Mouse (Mus musculus) neural tube, embryonic 11.5 days (tissue): Measurements from ENCODE around the gene Jsrp1. TPM values are rescaled to one million over a fixed set of nuclear protein-coding genes. Genes with fewer than 3 reads are reported as not detected.

Experiments
- ATAC-seq: fragments of 200-750 bp; cut with Nextera tagmentation; 2 replicates; pipeline ENCODE4 v1.8.0; 2017; ENCODE audit warnings: moderate number of reproducible peaks, mild to moderate bottlenecking, moderate TSS enrichment, moderate library complexity; ENCODE audit not compliant: insufficient read depth, low FRiP score, low TSS enrichment
- DNase-seq: peaks from one replicate; pipeline ENCODE4 v3.0.0-alpha.2; 2015; ENCODE audit warnings: low spot score
- H3K27ac ChIP-seq: fragments of 300-500 bp; sonication (generic); 2 replicates; pipeline ENCODE4 v1.5.1; 2014; ENCODE audit warnings: low read depth, mild to moderate bottlenecking, low read length
- H3K27me3 ChIP-seq: fragments of 300-500 bp; sonication (generic); 2 replicates; pipeline ENCODE4 v1.6.1; 2014; ENCODE audit warnings: mild to moderate bottlenecking, low read length, mixed read lengths; ENCODE audit not compliant: control insufficient read depth, insufficient read depth
- H3K36me3 ChIP-seq: fragments of 300-500 bp; sonication (generic); 2 replicates; pipeline ENCODE4 v1.6.1; 2014; ENCODE audit warnings: mild to moderate bottlenecking, low read length, moderate library complexity, mixed read lengths; ENCODE audit not compliant: control insufficient read depth, insufficient read depth
- H3K4me1 ChIP-seq: fragments of 300-500 bp; sonication (generic); 2 replicates; pipeline ENCODE4 v1.6.1; 2014; ENCODE audit warnings: low read length, mixed read lengths; ENCODE audit not compliant: control insufficient read depth, insufficient read depth
- H3K4me2 ChIP-seq: fragments of 300-500 bp; sonication (generic); 2 replicates; pipeline ENCODE4 v1.6.1; 2014; ENCODE audit warnings: low read depth, mild to moderate bottlenecking, moderate library complexity
- H3K4me3 ChIP-seq: fragments of 300-500 bp; sonication (generic); 2 replicates; pipeline ENCODE4 v1.5.1; 2014; ENCODE audit warnings: low read depth, low read length
- H3K9ac ChIP-seq: fragments of 300-500 bp; sonication (generic); 2 replicates; pipeline ENCODE4 v1.6.1; 2014; ENCODE audit warnings: mild to moderate bottlenecking, low read length
- H3K9me3 ChIP-seq: fragments of 300-500 bp; sonication (generic); 2 replicates; pipeline ENCODE4 v1.6.1; 2016; ENCODE audit warnings: low read length; ENCODE audit not compliant: control insufficient read depth
- WGBS: fragments of 180-500 bp; shearing (Covaris S2); extraction: QIAGEN DNeasy Blood & Tissue Kit; methylation state at CpG from one replicate; pipeline ENCODE4 v1.1.7; 2014; 5-methylcytosine and 5-hydroxymethylcytosine counted together
- polyA plus RNA-seq: library from polyadenylated mRNA; unstranded; fragments of >200 nt; fragmentation: Nextera tagmentation; extraction: Ambion mirVana; gene quantifications from 2 replicates; pipeline ENCODE4 v1.2.1, GENCODE M21; 2014

Jsrp1 gene
- polyA plus RNA-seq, 1 experiment from 2014 or later, result 1.9 TPM

- Histone ChIP-seq H3K9me3 (no peaks in the 10 kb centered on the region), H3K36me3 (peaks cover 6% of the 10 kb centered on the region), H3K4me1 (peaks cover 17% of the 10 kb centered on the region), H3K27me3 (no peaks in the 10 kb centered on the region), H3K27ac (no peak within 1 kb of the TSS), H3K9ac (peak within 1 kb of the TSS; percentile 73), H3K4me3 (peak within 1 kb of the TSS; percentile 90), H3K4me2 (peak within 1 kb of the TSS; percentile 96)
- ATAC-seq (peak; percentile 83), DNase-seq (peak; percentile 99)
- under 1% methylated on average over 79 of the region's 81 CpGs for whole genome bisulfite sequencing
Measured at GRCm38 (mm10) chr10:80854913-80855748, 41.8 kb upstream of the Jsrp1 start, which contains the start of the genes Lsm7 and Sppl2b. Gene Lsm7 (minus strand): TSS chr10:80855209. Gene Sppl2b (plus strand): TSS chr10:80855275.

GRCm38 (mm10) chr10:80848571-80848970, 35.3 kb upstream of the Jsrp1 start:
- no peak overlapping the region for H3K4me2 ChIP-seq
- ATAC-seq, result no peak
- H3K36me3 ChIP-seq, result peaks cover 6% of the 10 kb centered on the region; the same call in 1 of the 2 replicates
- H3K27ac ChIP-seq, result no peak overlapping the region
- 13% methylated on average over 10 of the region's 10 CpGs for WGBS
- no peaks in the 10 kb centered on the region for H3K9me3 ChIP-seq
- no peak for DNase-seq
- H3K27me3 ChIP-seq, result peaks cover 20% of the 10 kb centered on the region
- no peak overlapping the region for H3K9ac ChIP-seq
- H3K4me1 ChIP-seq, result no peaks in the 10 kb centered on the region; the same call in none of the 2 replicates
- no peak overlapping the region for H3K4me3 ChIP-seq

- H3K36me3 ChIP-seq, result no peaks in the 10 kb centered on the region
- WGBS, result 79% methylated on average over 12 of the region's 12 CpGs
- no peak overlapping the region for H3K27ac ChIP-seq
- no peak overlapping the region for H3K4me3 ChIP-seq
- H3K27me3 ChIP-seq, result peaks cover 35% of the 10 kb centered on the region
- ATAC-seq, result no peak
- H3K4me2 ChIP-seq, result no peak overlapping the region
- H3K9ac ChIP-seq, result no peak overlapping the region
- H3K9me3 ChIP-seq, result no peaks in the 10 kb centered on the region
- no peaks in the 10 kb centered on the region; the same call in 1 of the 2 replicates for H3K4me1 ChIP-seq
- no peak for DNase-seq
Measured at GRCm38 (mm10) chr10:80845732-80846131, 32.4 kb upstream of the Jsrp1 start.

- no peaks in the 10 kb centered on the region for H3K9me3 ChIP-seq
- no peak overlapping the region for H3K4me3 ChIP-seq
- no peak for DNase-seq
- peaks cover 35% of the 10 kb centered on the region for H3K27me3 ChIP-seq
- 63% methylated on average over 8 of the region's 8 CpGs for WGBS
- H3K4me2 ChIP-seq, result no peak overlapping the region
- no peak for ATAC-seq
- H3K36me3 ChIP-seq, result no peaks in the 10 kb centered on the region
- H3K9ac ChIP-seq, result no peak overlapping the region
- no peak overlapping the region for H3K27ac ChIP-seq
- H3K4me1 ChIP-seq, result no peaks in the 10 kb centered on the region; the same call in 1 of the 2 replicates
Measured at GRCm38 (mm10) chr10:80845055-80845693, 31.9 kb upstream of the Jsrp1 start.

GRCm38 (mm10) chr10:80843931-80844547, 30.7 kb upstream of the Jsrp1 start, which contains the start of gene Lingo3:
Gene Lingo3 (minus strand): TSS chr10:80844039.
- Histone ChIP-seq H3K4me1 (no peaks in the 10 kb centered on the region; the same call in 1 of the 2 replicates), H3K27ac (no peak within 1 kb of the TSS), H3K9me3 (no peaks in the 10 kb centered on the region), H3K4me2 (peak within 1 kb of the TSS; percentile 53), H3K27me3 (peaks cover 35% of the 10 kb centered on the region), H3K4me3 (peak within 1 kb of the TSS; percentile 36), H3K9ac (peak within 1 kb of the TSS; percentile 43), H3K36me3 (no peaks in the 10 kb centered on the region)
- DNase-seq (peak; percentile 52), ATAC-seq (no peak)
- WGBS, result 3% methylated on average over 49 of the region's 51 CpGs

GRCm38 (mm10) chr10:80843087-80843930, 30.0 kb upstream of the Jsrp1 start:
- H3K36me3 ChIP-seq, result no peaks in the 10 kb centered on the region
- ATAC-seq (no peak), DNase-seq (no peak)
- peak overlapping the region; percentile 43 for H3K9ac ChIP-seq
- H3K27me3 ChIP-seq, result peaks cover 35% of the 10 kb centered on the region
- 8% methylated on average over 32 of the region's 32 CpGs for WGBS
- H3K4me3 ChIP-seq, result peak overlapping the region; percentile 36
- peak overlapping the region; percentile 53 for H3K4me2 ChIP-seq
- H3K9me3 ChIP-seq, result no peaks in the 10 kb centered on the region
- H3K4me1 ChIP-seq, result no peaks in the 10 kb centered on the region; the same call in 1 of the 2 replicates
- no peak overlapping the region for H3K27ac ChIP-seq

- 83% methylated on average over 15 of the region's 15 CpGs for WGBS
- Histone ChIP-seq H3K9ac (no peak overlapping the region), H3K4me3 (no peak overlapping the region), H3K36me3 (no peaks in the 10 kb centered on the region), H3K27ac (no peak overlapping the region), H3K27me3 (peaks cover 35% of the 10 kb centered on the region), H3K4me1 (no peaks in the 10 kb centered on the region; the same call in 1 of the 2 replicates), H3K4me2 (no peak overlapping the region), H3K9me3 (no peaks in the 10 kb centered on the region)
- ATAC-seq, result no peak
- no peak for DNase-seq
Measured at GRCm38 (mm10) chr10:80842334-80842733, 29.0 kb upstream of the Jsrp1 start.

- H3K27ac ChIP-seq, result no peak overlapping the region
- peaks cover 37% of the 10 kb centered on the region for H3K27me3 ChIP-seq
- no peak overlapping the region for H3K4me3 ChIP-seq
- 82% methylated on average over 2 of the region's 2 CpGs for WGBS
- no peaks in the 10 kb centered on the region; the same call in 1 of the 2 replicates for H3K4me1 ChIP-seq
- ATAC-seq, result no peak
- no peak for DNase-seq
- H3K9me3 ChIP-seq, result no peaks in the 10 kb centered on the region
- no peak overlapping the region for H3K4me2 ChIP-seq
- H3K9ac ChIP-seq, result no peak overlapping the region
- no peaks in the 10 kb centered on the region for H3K36me3 ChIP-seq
Measured at GRCm38 (mm10) chr10:80841685-80842084, 28.4 kb upstream of the Jsrp1 start.
